Mouse (Mus musculus) heart, postnatal 10 days (tissue): ENCODE measurements around the gene Herpud1. TPM values are rescaled to one million over a fixed set of nuclear protein-coding genes. Genes with fewer than 3 reads are reported as not detected.

Experiments
- DNase-seq, 2 experiments: peaks; one replicate each; pipeline ENCODE4 v3.0.0; 2021
- intact Hi-C: fragments of 180-260 bp; cut with DNase I; formaldehyde crosslinking; loops from one replicate; pipeline ENCODE4 v1.15.1; 2025
- total RNA-seq, 2 experiments: library from RNA; stranded (reverse); gene quantifications; 2 replicates each; pipeline ENCODE4 v1.2.3; 2021

Herpud1 gene
- total RNA-seq, 2 experiments from 2014 or later = 80.4 to 138 TPM

- intact Hi-C loops = no loop called here
- no peak for DNase-seq
These were observed 15.4 kb upstream of the Herpud1 start for GRCm38 (mm10) chr8:94370839-94371238.

GRCm38 (mm10) chr8:94372955-94373599 lies 13.2 kb upstream of the Herpud1 start:
- DNase-seq = no peak
- intact Hi-C loops = no loop called here

- intact Hi-C loops = no loop called here
- no peak for DNase-seq
These were observed 10.7 kb upstream of the Herpud1 start for GRCm38 (mm10) chr8:94375551-94375991.

- intact Hi-C loops = no loop called here
- DNase-seq = no peak
These were observed 10.1 kb upstream of the Herpud1 start for GRCm38 (mm10) chr8:94376176-94376575.

- DNase-seq = no peak
- intact Hi-C loops = no loop called here
These were observed 9.7 kb upstream of the Herpud1 start for GRCm38 (mm10) chr8:94376580-94376979.

- intact Hi-C loops = no loop called here
These were observed 9.2 kb upstream of the Herpud1 start for GRCm38 (mm10) chr8:94377031-94377430.

GRCm38 (mm10) chr8:94377714-94378205 lies 8.5 kb upstream of the Herpud1 start:
- peak; percentile 59 to 65 for DNase-seq
- intact Hi-C loops = no loop called here

More at GRCm38 (mm10) chr8:94377031-94377430, 9.2 kb upstream of the Herpud1 start:
- DNase-seq = no peak

GRCm38 (mm10) chr8:94378763-94379415 lies 7.3 kb upstream of the Herpud1 start:
- intact Hi-C loops = no loop called here
- DNase-seq = no peak

GRCm38 (mm10) chr8:94379686-94380085 lies 6.6 kb upstream of the Herpud1 start:
- intact Hi-C loops = no loop called here
- no peak for DNase-seq

- intact Hi-C loops = no loop called here
- no peak for DNase-seq
These were observed 2.1 kb upstream of the Herpud1 start for GRCm38 (mm10) chr8:94384166-94384565.

- intact Hi-C loops = loop anchor here (2.0 to 5.0 kb wide), 2 partner anchors 43 to 452 kb away; partner anchors contain the start of genes Ciapin1 and Coq9
- DNase-seq = no peak
These were observed 578 bp upstream of the Herpud1 start for GRCm38 (mm10) chr8:94385506-94386213.

- intact Hi-C loops = loop anchor here (1.0 to 5.0 kb wide), 4 partner anchors 24 to 450 kb away; partner anchors contain the start of genes Ciapin1 and Coq9
- DNase-seq = peak; percentile 87 to 90
These were observed 918 bp downstream of the Herpud1 start for GRCm38 (mm10) chr8:94387027-94387684.

GRCm38 (mm10) chr8:94387785-94388184 lies 1.5 kb downstream of the Herpud1 start:
- intact Hi-C loops = loop anchor here (1.0 to 5.0 kb wide), 4 partner anchors 24 to 450 kb away; partner anchors contain the start of genes Ciapin1 and Coq9
- no peak for DNase-seq

- intact Hi-C loops = loop anchor here (5.0 kb wide), 1 partner anchor 448 kb away; the partner anchor contains the start of genes Ciapin1 and Coq9
- DNase-seq = no peak
These were observed 3.3 kb downstream of the Herpud1 start for GRCm38 (mm10) chr8:94389531-94389930.

- intact Hi-C loops = no loop called here
- DNase-seq = no peak
These were observed 4.2 kb downstream of the Herpud1 start for GRCm38 (mm10) chr8:94390429-94390828.

- no peak for DNase-seq
- intact Hi-C loops = no loop called here
These were observed 4.7 kb downstream of the Herpud1 start for GRCm38 (mm10) chr8:94390910-94391309.

GRCm38 (mm10) chr8:94392147-94392546 lies 5.9 kb downstream of the Herpud1 start:
- DNase-seq = peak; percentile 29 to 74
- intact Hi-C loops = no loop called here

- intact Hi-C loops = no loop called here
- DNase-seq = peak in 1 of 2 experiments; percentile 27
These were observed 6.4 kb downstream of the Herpud1 start for GRCm38 (mm10) chr8:94392648-94393047.

- intact Hi-C loops = loop anchor here (5.0 kb wide), 1 partner anchor 91 kb away; no protein-coding TSS in a partner anchor
- DNase-seq = no peak
These were observed 9.8 kb downstream of the Herpud1 start for GRCm38 (mm10) chr8:94395851-94396540.
